Mouse (Mus musculus) embryonic facial prominence, embryonic 14.5 days (tissue): ENCODE measurements around the gene Eno2. TPM values are rescaled to one million over a fixed set of nuclear protein-coding genes. Genes with fewer than 3 reads are reported as not detected.
"Not testable (repeated sequence)": the region's sequence is repeated elsewhere in the genome, so short reads cannot be mapped to it uniquely, and the experiment has no call there.

Experiments
- ATAC-seq: fragments of 200-750 bp; cut with Nextera tagmentation; 2 replicates; pipeline ENCODE4 v1.8.0; 2017; ENCODE audit warnings: low read depth, moderate number of reproducible peaks, moderate TSS enrichment
- DNase-seq: peaks from one replicate; pipeline ENCODE4 v3.0.0-alpha.2; 2015; ENCODE audit warnings: low spot score
- H3K27ac ChIP-seq: fragments of 300-500 bp; sonication (generic); replicated peaks from 2 replicates; pipeline ENCODE4 v1.5.1; 2014; ENCODE audit warnings: low read depth, mild to moderate bottlenecking, low read length, moderate library complexity
- H3K27me3 ChIP-seq: fragments of 300-500 bp; sonication (generic); replicated peaks from 2 replicates; pipeline ENCODE4 v1.6.1; 2014; ENCODE audit warnings: low read length; ENCODE audit not compliant: control insufficient read depth, insufficient read depth
- H3K36me3 ChIP-seq: fragments of 300-500 bp; sonication (generic); 2 replicates; pipeline ENCODE4 v1.6.1; 2014; ENCODE audit warnings: low read length, mixed read lengths; ENCODE audit not compliant: control insufficient read depth, insufficient read depth
- H3K4me1 ChIP-seq: fragments of 300-500 bp; sonication (generic); 2 replicates; pipeline ENCODE4 v1.6.1; 2014; ENCODE audit warnings: antibody characterized with exemption, low read length; ENCODE audit not compliant: control insufficient read depth, insufficient read depth
- H3K4me2 ChIP-seq: fragments of 300-500 bp; sonication (generic); 2 replicates; pipeline ENCODE4 v1.6.1; 2014; ENCODE audit warnings: low read depth, mild to moderate bottlenecking, low read length, moderate library complexity, mixed read lengths
- H3K4me3 ChIP-seq: fragments of 300-500 bp; sonication (generic); 2 replicates; pipeline ENCODE4 v1.5.1; 2014; ENCODE audit warnings: low read depth, mild to moderate bottlenecking, low read length
- H3K9ac ChIP-seq: fragments of 300-500 bp; sonication (generic); 2 replicates; pipeline ENCODE4 v1.6.1; 2014; ENCODE audit warnings: low read depth, mild to moderate bottlenecking, low read length, moderate library complexity, mixed read lengths
- H3K9me3 ChIP-seq: fragments of 300-500 bp; sonication (generic); 2 replicates; pipeline ENCODE4 v1.6.1; 2016; ENCODE audit warnings: low read length; ENCODE audit not compliant: control insufficient read depth
- WGBS: fragments of 180-500 bp; shearing (Covaris S2); extraction: QIAGEN DNeasy Blood & Tissue Kit; methylation state at CpG from one replicate; pipeline ENCODE4 v1.1.7; 2014; 5-methylcytosine and 5-hydroxymethylcytosine counted together
- polyA plus RNA-seq: library from polyadenylated mRNA; unstranded; fragments of >200 nt; fragmentation: Nextera tagmentation; extraction: Ambion mirVana; gene quantifications from 2 replicates; pipeline ENCODE4 v1.2.1, GENCODE M21; 2014

Eno2 gene
- polyA plus RNA-seq, 1 experiment from 2014 or later, result 11.2 TPM

DNA sequence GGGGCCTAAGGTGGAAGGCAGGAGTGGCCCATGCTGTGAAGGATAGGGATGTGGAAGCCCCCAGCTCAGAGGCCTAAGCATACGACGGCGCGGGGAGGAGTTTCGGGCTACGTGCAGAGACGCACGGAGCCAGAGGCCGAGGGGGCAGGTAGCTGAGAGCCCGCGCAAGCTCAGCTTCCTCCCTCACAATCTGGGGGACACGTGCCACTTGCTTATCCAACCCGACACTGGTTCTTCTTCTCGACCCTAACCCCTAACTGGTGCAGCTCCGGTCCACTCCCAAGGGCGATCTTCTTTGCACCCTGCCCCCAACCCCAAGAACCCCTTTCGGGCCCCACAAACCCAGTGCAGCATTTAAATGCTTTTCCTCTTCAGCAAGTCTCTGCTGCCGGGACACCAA lies 44.0 kb upstream of the Eno2 start:
- Histone ChIP-seq H3K27me3 (no peaks in the 10 kb centered on the region), H3K36me3 (peaks cover 49% of the 10 kb centered on the region), H3K4me1 (peaks cover 11% of the 10 kb centered on the region), H3K4me2 (peak overlapping the region; percentile 88), H3K9me3 (no peaks in the 10 kb centered on the region), H3K9ac (peak overlapping the region; percentile 85), H3K4me3 (peak overlapping the region; percentile 72), H3K27ac (peak overlapping the region; percentile 89)
- WGBS, result 0% methylated on average over 10 of the region's 18 CpGs
- DNase-seq (peak; percentile 91), ATAC-seq (peak; percentile 75)

DNA sequence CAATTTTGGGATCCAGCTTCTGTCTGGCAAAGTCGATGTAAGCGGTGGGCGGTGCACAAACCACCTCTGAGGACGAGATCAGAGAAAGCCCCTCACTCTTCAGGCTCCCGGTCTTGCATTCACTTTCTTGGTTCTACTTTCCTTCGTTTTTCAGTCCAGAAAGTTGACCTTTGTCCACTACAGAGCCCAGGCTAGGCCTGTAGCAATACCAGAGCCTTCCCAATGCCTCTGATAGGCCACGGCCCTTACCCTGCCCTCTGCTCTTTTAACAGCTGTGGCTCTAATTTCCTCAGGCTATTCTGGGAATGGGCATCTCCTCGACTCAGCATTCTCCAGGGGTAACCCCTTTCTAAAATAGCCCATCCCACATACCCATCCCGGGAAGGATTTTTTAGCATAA lies 43.4 kb upstream of the Eno2 start:
- no peaks in the 10 kb centered on the region for H3K9me3 ChIP-seq
- peaks cover 42% of the 10 kb centered on the region for H3K36me3 ChIP-seq
- peak overlapping the region; percentile 72 for H3K4me3 ChIP-seq
- WGBS, result 11% methylated on average over 9 of the region's 9 CpGs
- peaks cover 17% of the 10 kb centered on the region for H3K4me1 ChIP-seq
- ATAC-seq (no peak), DNase-seq (peak; percentile 47)
- peak overlapping the region; percentile 88 for H3K4me2 ChIP-seq
- H3K27me3 ChIP-seq, result no peaks in the 10 kb centered on the region
- H3K9ac ChIP-seq, result peak overlapping the region; percentile 85
- H3K27ac ChIP-seq, result peak overlapping the region; percentile 89

DNA sequence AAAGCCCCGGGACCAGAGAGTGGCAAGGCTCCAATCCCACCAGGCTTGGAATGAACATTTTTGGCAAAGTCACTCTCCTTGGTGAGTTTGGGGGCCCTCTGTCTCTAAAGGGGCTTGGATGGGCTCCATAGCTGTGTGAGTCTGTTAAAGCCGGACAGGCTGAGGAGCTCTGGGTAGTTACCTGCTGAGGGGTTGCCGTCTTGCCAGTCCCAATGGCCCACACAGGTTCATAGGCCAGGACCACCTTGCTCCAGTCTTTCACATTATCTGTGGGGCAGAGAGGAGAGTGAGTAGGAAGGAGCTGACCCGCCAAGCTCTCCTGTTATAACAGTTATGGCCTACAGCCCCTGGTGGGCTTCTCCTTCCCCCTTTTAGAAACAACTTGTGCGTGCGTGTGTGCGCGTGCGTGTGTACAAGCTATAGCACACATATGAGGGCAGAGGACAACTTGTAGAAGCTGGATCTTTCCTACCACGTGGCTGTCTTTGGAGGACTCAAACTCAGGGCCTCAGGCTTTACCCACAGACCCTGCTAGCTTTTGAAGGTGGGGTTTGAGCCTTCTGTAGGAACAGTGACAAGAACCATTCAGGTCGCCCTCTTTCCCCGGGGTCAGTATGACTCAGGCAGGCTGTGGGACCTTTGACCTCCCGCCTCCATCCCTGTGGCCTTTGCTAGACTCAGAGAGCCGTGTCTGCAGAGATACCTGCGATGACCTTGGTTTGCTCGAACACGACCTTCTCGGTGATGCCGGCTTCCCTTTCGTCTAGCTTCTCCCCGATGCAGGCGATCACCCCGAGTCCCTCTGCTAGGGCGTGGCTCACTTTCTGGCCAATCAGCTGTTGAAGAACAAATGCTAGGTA lies 42.5 kb upstream of the Eno2 start:
- H3K27ac ChIP-seq, result 0 out of 2 replicates have a peak overlapping the region, but pooled peaks have one; percentile 33
- ATAC-seq (no peak), DNase-seq (no peak)
- H3K36me3 ChIP-seq, result peaks cover 34% of the 10 kb centered on the region
- H3K9me3 ChIP-seq, result no peaks in the 10 kb centered on the region
- peaks cover 18% of the 10 kb centered on the region for H3K4me1 ChIP-seq
- no peaks in the 10 kb centered on the region for H3K27me3 ChIP-seq
- H3K4me3 ChIP-seq, result peak overlapping the region; percentile 72
- H3K4me2 ChIP-seq, result peak overlapping the region; percentile 88
- WGBS, result 76% methylated on average over 24 of the region's 24 CpGs
- H3K9ac ChIP-seq, result peak overlapping the region; percentile 85

DNA sequence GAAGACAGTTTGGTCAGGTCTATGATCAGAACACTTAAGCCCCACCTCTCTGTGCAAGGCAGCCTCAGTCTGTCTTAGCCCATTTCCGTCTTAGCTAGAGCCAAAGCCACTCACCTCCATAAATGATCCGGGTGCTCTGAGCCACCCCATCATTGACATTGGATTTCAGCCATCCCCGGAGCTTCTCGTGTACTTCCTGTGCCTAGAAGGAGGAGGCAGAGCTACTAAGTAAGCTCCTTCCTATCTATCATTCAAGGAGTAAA lies 41.9 kb upstream of the Eno2 start:
- Histone ChIP-seq H3K9me3 (no peaks in the 10 kb centered on the region), H3K4me3 (no peak overlapping the region), H3K27ac (no peak overlapping the region), H3K27me3 (no peaks in the 10 kb centered on the region), H3K36me3 (peaks cover 28% of the 10 kb centered on the region), H3K4me1 (peaks cover 20% of the 10 kb centered on the region), H3K4me2 (peak overlapping the region; percentile 88; the same call in 1 of the 2 replicates), H3K9ac (no peak overlapping the region)
- ATAC-seq (no peak), DNase-seq (no peak)
- 80% methylated on average over 4 of the region's 4 CpGs for WGBS

DNA sequence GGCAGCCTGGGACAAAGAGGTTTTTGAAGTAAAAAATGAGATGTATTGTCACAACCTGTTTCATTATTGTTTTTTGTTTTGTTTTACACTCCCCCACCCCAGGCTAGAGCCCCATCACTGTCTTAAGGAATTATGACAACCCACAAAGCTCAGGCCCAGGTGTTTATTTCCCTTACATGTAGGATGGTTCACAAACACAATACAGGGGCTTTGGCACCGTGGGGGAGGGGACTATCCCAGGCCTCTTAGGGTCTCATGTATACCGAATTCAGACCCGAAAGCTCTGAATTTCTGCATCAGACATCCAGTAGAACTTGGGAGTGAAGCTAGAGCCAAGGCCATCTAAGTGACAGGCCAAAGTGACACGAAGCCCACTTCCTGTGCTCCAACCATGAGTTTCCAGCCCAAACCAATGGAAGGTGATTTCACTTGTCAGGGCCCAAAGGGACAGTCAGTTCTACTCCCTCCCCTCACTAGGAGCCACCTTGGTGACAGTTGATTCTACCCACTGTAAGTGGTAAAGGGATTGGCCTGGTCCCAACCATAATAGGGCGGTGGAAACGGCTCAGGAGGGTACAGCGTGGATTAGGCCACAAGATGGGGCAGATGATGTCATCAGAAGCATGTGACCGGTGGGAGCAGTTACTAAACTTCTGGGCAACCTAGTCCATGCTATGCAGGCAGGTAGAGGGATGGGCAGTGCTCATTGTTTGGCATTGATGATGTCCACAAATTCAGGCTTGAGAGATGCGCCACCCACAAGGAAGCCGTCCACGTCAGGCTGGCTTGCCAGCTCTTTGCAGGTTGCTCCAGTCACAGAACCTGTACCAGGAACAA lies 41.3 kb upstream of the Eno2 start:
- Histone ChIP-seq H3K4me1 (peaks cover 25% of the 10 kb centered on the region), H3K4me2 (peak overlapping the region; percentile 86), H3K36me3 (peaks cover 24% of the 10 kb centered on the region)
- H3K27ac ChIP-seq, ATAC-seq, H3K9ac ChIP-seq, DNase-seq, H3K9me3 ChIP-seq, H3K27me3 ChIP-seq, H3K4me3 ChIP-seq: not testable (repeated sequence)
- WGBS, result 77% methylated on average over 11 of the region's 11 CpGs

DNA sequence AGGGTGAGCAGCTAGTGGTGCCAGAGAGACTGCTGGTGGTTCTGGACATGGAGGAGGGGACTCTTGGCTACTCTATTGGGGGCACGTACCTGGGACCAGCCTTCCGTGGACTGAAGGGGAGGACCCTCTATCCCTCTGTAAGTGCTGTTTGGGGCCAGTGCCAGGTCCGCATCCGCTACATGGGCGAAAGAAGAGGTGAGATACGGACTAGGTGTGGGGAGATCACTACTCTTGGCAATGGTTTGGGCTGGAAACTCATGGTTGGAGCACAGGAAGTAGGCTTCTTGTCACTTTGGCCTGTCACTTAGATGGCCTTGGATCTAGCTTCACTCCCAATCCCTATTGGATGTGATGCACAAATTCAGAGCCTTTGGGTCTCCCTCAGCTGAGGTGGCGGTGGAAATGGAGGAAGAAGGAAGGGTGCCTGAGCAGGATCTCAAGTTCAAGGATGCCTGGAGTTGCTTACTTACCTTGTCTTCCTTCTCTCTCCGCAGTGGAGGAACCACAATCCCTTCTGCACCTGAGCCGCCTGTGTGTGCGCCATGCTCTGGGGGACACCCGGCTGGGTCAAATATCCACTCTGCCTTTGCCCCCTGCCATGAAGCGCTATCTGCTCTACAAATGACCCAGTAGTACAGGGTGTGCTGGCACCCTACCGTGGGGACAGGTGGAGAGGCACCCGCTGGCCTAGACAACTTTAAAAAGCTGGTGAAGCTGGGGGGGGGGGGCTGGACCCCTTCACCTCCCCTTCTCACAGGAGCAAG lies 40.5 kb upstream of the Eno2 start:
- no peak for ATAC-seq
- peaks cover 24% of the 10 kb centered on the region for H3K36me3 ChIP-seq
- H3K4me3 ChIP-seq, result peak overlapping the region; percentile 65
- H3K4me1 ChIP-seq, result peaks cover 25% of the 10 kb centered on the region
- H3K9ac ChIP-seq, result peak overlapping the region; percentile 78
- peak overlapping the region; percentile 92 for H3K27ac ChIP-seq
- no peaks in the 10 kb centered on the region for H3K9me3 ChIP-seq
- H3K27me3 ChIP-seq, result no peaks in the 10 kb centered on the region
- WGBS, result 43% methylated on average over 13 of the region's 14 CpGs
- no peak for DNase-seq
- peak overlapping the region; percentile 86 for H3K4me2 ChIP-seq

DNA sequence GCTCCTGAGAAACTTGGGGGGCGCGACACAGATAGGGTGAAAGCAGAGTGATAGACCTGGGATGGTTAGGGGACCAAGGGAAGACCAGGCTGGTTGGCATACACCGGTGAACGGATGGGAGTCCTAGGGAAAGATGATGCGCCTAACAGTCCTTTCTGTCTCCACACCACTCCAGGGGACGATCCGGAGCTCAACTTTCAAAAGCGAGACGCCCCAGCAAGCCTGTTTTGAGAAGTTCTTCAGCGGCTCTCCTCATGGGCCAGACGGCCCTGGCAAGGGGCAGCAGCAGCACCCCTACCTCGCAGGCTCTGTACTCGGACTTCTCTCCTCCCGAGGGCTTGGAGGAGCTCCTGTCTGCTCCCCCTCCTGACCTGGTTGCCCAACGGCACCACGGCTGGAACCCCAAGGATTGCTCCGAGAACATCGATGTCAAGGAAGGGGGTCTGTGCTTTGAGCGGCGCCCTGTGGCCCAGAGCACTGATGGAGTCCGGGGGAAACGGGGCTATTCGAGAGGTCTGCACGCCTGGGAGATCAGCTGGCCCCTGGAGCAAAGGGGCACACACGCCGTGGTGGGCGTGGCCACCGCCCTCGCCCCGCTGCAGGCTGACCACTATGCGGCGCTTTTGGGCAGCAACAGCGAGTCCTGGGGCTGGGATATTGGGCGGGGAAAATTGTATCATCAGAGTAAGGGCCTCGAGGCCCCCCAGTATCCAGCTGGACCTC lies 39.7 kb upstream of the Eno2 start:
- ATAC-seq, result peak; percentile 20
- H3K4me3 ChIP-seq, result peak overlapping the region; percentile 65
- H3K36me3 ChIP-seq, result peaks cover 24% of the 10 kb centered on the region
- H3K9me3 ChIP-seq, result no peaks in the 10 kb centered on the region
- 0% methylated on average over 31 of the region's 35 CpGs for WGBS
- H3K4me2 ChIP-seq, result peak overlapping the region; percentile 86
- DNase-seq, result peak; percentile 88
- H3K4me1 ChIP-seq, result peaks cover 25% of the 10 kb centered on the region
- no peaks in the 10 kb centered on the region for H3K27me3 ChIP-seq
- peak overlapping the region; percentile 92 for H3K27ac ChIP-seq
- peak overlapping the region; percentile 78 for H3K9ac ChIP-seq
